Mouse (Mus musculus): ENCODE results near the gene Eefsec.

- TF ChIP-seq CTCF (IDR thresholded peaks at IDR 0.05; ENCODE audit: insufficient read depth, low read depth, low read length) = no peak
- TF ChIP-seq POLR2A (IDR thresholded peaks at IDR 0.05; ENCODE audit: insufficient read depth, low read depth, low read length) = no peak
These were observed 58.3 kb downstream of the Eefsec start for GRCm38 (mm10) chr6:88387836-88388724.
